Mouse (Mus musculus) MN1 (cell line): ENCODE data around the gene Gm10563.
A peak's percentile ranks its signal among the peaks of the same experiment; 100 is the strongest.

Source experiments
- DNase-seq: peaks from one replicate; pipeline ENCODE4 v3.0.0-alpha.2; 2016; ENCODE audit warnings: low spot score

The Gm10563 gene

DNA sequence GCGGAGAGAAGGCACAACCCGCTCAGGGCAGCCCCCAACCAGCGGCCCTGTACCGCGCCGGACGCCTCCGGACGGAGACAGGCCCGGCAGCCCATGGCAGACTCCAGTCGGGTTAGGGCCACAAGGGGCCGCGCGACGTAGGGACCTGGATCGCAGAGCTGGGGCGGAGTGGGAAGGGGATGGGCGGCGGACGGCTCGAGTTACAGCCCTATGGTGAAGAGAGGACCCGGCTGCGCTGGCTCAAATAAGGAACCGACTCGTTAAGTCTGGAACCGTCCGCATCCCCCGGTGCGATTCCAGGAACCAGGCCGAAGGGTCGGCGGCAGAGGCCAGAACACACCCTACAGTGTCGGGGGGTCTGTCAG lies 7.9 kb upstream of the Gm10563 start, which contains the start of gene Mmp23:
Gene Mmp23 (minus strand): TSS at position 299 of the 365 bp plus-strand sequence.
- DNase-seq, result peak; percentile 49

- no peak for DNase-seq
These were observed 7.3 kb upstream of the Gm10563 start for GRCm38 (mm10) chr4:155652283-155653085.

DNA sequence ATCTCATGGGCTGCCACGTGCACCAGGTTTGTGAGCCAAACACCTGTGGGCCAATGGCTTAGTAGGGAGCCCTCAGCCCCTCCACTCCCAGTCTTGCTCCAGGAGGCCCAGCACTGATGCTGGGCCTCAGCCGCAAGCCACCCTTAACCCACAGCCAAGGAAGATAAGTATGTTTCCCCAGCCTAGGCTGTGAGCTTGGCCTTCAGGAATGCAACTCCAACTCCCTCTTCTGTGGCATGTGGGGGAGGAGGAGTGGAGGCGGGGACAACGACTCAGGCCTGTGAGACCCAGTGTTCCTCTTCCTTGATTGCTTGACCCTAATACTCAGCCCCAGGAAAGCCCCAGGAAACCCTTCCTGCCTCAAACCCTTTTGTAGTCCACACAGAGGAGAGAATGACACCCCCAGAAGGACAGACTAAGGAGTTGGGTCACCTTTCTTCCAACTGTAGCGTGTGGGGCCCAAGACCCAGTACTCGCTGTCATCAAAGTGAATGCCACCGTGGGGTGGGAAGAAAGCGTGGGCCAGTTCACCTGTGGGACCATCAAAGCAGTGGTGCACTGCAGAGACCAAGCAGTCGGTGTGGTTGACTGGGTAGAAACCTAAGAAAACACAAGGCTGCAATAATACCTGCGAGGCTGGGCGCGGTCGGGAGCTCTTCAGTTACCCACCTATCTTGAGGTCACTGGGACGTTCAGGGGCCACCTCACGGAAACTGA lies 6.5 kb upstream of the Gm10563 start:
- DNase-seq, result no peak

- no peak for DNase-seq
These were observed 4.1 kb upstream of the Gm10563 start for GRCm38 (mm10) chr4:155649355-155649754.

- DNase-seq, result no peak
These were observed 513 bp upstream of the Gm10563 start for GRCm38 (mm10) chr4:155645721-155646120.

DNA sequence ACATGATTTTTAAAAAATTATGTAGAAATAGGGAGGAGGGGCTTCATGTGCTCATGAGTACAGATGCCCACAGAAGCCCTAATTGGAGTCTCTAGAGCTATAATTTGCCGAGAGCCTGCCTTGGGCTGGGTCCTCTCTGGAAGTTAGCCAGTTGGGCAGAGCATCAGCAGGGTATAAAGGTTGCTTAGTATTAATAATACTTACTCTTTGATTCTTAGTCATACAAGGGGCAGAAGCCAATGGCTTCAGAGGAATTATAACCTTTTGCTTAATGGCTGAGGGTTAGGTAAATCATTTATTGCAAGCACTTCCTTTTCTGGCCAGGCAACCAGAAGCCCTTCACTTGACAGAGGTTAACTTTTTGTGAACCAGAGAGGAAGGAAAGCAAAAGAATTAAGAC lies 1.7 kb downstream of the Gm10563 start:
- DNase-seq, result no peak

GRCm38 (mm10) chr4:155635766-155636499 lies 9.3 kb downstream of the Gm10563 start:
- DNase-seq, result no peak

DNA sequence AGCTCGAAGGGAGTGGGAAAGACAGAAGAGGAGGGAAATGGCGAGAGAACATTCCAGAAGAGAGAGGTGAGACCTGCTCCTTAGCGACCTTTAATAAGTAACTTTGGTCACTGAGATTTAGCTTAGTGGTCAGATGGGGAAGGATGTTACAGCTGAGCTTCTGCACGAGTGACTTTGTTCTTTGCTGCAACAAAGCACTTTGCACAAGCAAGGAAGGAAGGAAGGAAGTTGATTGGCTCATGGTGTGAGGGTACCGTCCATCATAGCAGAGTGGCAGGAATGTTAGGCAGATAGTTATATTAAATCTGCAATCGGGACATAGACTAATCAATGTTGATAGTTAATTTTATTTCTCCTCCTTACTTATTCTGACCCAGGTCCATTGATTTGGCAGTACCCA lies 14.9 kb downstream of the Gm10563 start:
- no peak for DNase-seq

DNA sequence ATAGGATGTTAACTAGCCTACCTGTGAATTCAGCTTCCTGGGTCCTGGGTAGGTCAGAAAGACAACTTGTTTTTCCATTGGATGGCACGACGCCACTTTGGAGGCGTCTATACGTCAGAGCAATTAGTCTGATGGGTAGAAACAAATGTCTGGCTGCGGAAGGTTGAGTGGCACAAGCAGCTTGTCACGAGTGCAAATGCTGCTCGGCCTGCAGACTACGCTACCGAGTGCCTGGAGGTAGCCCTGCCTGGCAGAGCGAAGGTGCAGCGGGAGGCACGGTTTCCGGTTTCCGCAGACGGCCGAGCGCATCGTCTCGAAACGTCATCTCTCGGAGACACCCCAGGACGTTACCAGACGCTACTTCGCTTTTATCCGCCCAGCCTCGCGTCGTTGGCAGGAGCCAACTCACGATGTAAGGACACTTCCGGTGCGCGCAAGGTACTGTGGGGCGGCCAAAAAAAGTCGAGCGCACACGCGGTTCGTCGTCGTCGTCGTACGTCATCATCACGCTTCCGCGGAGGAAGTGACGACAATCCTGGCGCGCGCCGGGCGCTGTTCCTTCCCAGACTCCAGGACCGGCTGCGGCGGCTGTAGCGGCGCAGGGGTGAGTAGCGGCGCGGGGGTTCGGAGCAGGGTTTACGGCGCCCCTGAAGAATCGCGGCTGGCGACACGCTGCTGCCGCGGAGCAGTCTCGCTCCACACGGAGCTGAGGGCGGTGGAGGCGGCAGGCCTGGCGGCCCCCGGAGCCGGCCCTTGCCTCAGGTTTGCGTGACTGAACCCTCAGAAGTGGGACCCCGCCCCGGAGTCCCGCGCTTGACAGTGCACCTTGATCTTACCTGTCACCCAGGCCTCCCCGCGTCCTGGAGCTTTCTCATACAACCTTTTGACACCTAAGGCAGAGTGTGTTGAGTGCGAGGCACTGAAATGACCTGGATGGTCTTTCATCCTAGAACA lies 20.6 kb downstream of the Gm10563 start, which contains the start of gene Cdk11b:
Gene Cdk11b (plus strand): TSS at position 517 of the 954 bp plus-strand sequence.
- DNase-seq, result peak; percentile 99

DNA sequence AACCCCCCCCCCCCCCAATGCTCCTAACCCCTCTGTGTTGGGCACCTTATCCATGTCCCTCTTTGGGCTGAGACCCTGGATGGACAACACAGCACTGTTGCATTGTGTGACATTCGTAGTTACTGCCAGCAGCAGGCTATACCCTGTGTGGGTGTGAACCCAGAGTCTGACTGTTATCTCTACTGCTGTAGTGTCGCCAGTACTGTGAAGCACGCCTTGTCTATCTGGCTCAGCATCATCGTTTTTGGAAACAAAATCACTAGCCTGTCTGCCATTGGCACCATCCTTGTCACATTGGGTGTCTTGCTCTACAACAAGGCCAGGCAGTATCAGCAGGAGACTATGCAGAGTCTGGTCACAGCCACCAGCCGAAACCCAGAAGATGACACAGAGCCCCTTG lies 26.9 kb downstream of the Gm10563 start:
- DNase-seq, result no peak

GRCm38 (mm10) chr4:155613264-155613663 lies 31.9 kb downstream of the Gm10563 start:
- no peak for DNase-seq

DNA sequence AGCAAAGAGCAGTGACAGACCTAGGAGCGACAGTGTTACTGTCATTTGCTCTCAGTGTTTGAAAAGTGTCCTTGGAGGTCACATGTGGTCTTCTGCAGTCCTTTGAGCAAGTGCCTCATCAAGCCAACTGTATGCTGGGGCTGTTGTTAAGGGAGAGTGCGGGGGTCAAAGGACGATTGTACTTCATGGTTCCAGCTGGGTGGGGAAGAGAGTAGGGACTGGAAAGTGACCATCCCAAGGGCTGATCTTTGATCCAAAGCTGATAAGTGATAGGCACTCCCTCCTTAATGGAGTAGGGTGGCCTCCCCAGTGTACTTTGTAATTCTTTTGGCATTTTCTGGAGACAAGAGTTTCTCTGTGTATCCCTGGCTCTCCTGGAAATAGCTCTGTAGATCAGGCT lies 33.3 kb downstream of the Gm10563 start:
- no peak for DNase-seq

- no peak for DNase-seq
These were observed 38.4 kb downstream of the Gm10563 start for GRCm38 (mm10) chr4:155606825-155607224.

- no peak for DNase-seq
These were observed 40.1 kb downstream of the Gm10563 start for GRCm38 (mm10) chr4:155605132-155605531.

DNA sequence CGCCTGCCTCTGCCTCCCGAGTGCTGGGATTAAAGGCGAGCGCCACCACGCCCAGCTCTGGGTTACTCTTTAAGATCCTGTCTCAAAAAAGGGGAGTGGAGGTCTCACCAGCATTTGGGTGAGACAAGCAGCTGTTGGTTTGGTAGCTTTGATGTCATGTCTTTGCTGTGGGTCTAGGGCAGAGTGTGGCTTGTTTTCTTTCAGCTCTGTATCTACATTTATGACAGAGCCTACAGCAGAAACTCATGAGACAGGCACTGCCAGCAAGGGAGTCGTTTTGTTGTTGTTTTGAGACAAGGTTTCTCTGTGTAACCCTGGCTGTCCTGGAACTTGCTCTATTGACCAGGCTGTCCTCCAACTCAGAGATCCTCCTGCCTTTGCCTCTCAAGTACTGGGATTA lies 41.4 kb downstream of the Gm10563 start:
- DNase-seq, result no peak

GRCm38 (mm10) chr4:155602753-155603152 lies 42.5 kb downstream of the Gm10563 start:
- DNase-seq, result no peak

- DNase-seq, result peak; percentile 25
These were observed 43.2 kb downstream of the Gm10563 start for GRCm38 (mm10) chr4:155601997-155602456.

DNA sequence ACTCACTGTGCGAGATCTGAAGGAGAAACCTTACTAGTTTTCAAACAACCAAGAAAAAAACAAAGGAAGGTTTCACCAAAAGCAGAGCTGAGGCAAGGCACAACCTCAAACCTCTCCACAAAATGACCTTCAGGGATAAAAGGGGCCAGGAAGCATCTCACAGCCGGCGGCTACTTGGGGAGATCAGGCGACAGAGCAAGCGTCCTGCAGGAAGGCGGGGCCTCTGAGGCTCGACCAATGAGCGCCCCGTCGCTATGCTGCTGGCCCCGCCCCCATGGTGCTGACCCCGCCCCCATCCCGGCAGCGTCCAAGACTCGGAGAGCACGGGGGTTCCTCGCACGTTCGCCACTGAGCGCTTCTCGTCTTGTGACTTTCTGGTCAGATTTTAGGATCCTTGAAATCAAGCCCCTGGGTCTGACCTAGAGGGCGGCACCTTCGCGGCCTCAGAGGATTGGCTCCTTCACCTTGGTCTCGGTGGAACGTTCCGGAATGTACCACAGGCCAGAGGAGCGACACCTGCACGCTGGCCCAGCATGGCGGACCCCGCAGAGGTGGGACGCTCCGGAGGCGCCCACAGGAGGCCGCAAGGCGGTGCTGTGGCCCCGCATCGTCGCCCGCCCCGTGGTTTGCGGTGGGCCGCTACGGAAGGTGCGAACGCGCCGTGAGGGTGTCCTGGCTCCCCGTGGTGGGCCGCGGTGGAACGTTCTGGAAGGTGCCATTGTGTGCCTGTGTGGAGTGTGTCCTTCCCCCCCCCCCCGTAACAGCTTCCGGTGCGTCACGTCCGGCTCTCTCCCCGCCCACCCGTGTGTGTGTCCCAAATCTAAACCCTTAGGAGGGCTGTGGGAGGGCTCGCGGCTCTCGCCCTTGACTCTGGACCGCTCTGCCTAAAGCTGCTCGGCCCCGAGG lies 43.9 kb downstream of the Gm10563 start, which contains the start of gene Slc35e2:
Gene Slc35e2 (plus strand): TSS at position 326 of the 906 bp plus-strand sequence.
- DNase-seq, result peak; percentile 95

DNA sequence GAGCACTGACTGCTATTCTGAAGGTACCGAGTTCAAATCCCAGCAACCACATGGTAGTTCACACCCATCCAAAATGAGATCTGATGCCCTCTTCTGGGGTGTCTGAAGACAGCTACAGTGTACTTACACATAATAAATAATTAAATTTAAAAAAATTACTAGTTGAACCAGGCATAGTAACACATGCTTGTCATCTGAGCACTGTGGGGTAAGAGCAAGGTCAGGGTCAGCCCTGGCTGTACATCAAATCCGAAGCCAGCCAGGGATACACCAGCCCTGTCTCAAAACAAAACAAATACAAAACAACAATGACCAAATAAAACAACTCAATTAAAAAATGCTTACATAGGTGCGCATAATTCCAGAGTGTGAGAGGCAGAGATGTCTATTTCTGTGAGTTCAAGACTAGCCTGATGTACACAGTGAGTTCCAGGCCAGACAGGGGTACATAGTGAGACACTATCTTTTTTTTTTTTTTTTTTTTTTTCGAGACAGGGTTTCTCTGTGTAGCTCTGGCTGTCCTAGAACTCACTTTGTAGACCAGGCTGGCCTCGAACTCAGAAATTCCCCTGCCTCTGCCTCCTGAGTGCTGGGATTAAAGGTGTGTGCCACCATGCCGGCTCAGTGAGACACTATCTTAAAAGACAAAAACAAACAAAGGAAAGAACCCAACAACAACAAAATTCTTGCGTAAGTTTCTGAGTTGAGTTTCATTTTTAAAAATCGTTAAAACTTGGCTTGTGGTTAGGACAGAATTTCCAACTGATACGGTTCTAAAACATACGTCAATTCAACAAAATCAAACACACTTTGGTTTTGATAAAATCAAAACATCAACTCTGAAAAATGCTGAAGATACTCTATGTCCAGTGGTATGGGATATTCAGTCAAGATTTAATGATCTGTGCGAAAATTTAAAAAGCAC lies 45.0 kb downstream of the Gm10563 start:
- DNase-seq, result no peak
